Mouse (Mus musculus): Measurements from ENCODE around the gene Soga1. TPM values are rescaled to one million over a fixed set of nuclear protein-coding genes. Genes with fewer than 3 reads are reported as not detected.

The Soga1 gene
- total RNA-seq, 1 experiment, result 11.8 TPM

- in situ Hi-C loops (cut with MboI; ENCODE audit: low sequenced_read_pairs in 2 of 2, unreplicated experiment in 2 of 2), result no loop called here
- peaks cover 3 to 8% of the 10 kb centered on the region in 2 experiments; a peak in 1 of 4 replicates for H3K4me1 ChIP-seq (ENCODE audit: control insufficient read depth in 2 of 2, insufficient read depth in 2 of 2, low read length in 2 of 2, poor library complexity in 1 of 2)
- H3K9ac ChIP-seq (ENCODE audit: insufficient read depth, low read depth, low read length, poor library complexity, severe bottlenecking), result no peak overlapping the region
- H3K27ac ChIP-seq (ENCODE audit: insufficient read depth, low read depth, low read length, poor library complexity, severe bottlenecking), result no peak overlapping the region
- peaks cover 15% of the 10 kb centered on the region; the same call in 1 of the 2 replicates for H3K36me3 ChIP-seq (ENCODE audit: control insufficient read depth, insufficient read depth, low read length, poor library complexity, severe bottlenecking)
- TF ChIP-seq CHD2 (IDR thresholded peaks at IDR 0.05; ENCODE audit: low read depth, low read length) (no peak), ZC3H11A (IDR thresholded peaks at IDR 0.05; ENCODE audit: borderline replicate concordance, low read depth, low read length) (no peak), MAFK (IDR thresholded peaks at IDR 0.05; ENCODE audit: insufficient read depth, low read depth, low read length) (no peak), ZNF384 (IDR thresholded peaks at IDR 0.05; ENCODE audit: low read depth, low read length) (no peak), HCFC1 (IDR thresholded peaks at IDR 0.05; ENCODE audit: borderline replicate concordance, insufficient read depth, low read length) (no peak)
- H3K4me3 ChIP-seq (ENCODE audit: insufficient read depth in 1 of 2, low read depth in 1 of 2, low read length in 2 of 2, poor library complexity in 1 of 2, severe bottlenecking in 1 of 2), result no peak overlapping the region
- H3K9me3 ChIP-seq (ENCODE audit: control insufficient read depth, insufficient read depth, low read depth, low read length), result no peaks in the 10 kb centered on the region
- no peak for DNase-seq (ENCODE audit: low read depth, low spot score)
Measured at GRCm38 (mm10) chr2:157019228-157019627, 59.8 kb downstream of the Soga1 start.

GRCm38 (mm10) chr2:157016529-157017270 is 62.4 kb downstream of the Soga1 start:
- no peak overlapping the region for H3K4me3 ChIP-seq (ENCODE audit: insufficient read depth in 1 of 2, low read depth in 1 of 2, low read length in 2 of 2, poor library complexity in 1 of 2, severe bottlenecking in 1 of 2)
- no peak for DNase-seq (ENCODE audit: low read depth, low spot score)
- TF ChIP-seq CHD2 (IDR thresholded peaks at IDR 0.05; ENCODE audit: low read depth, low read length) (no peak), ZC3H11A (IDR thresholded peaks at IDR 0.05; ENCODE audit: borderline replicate concordance, low read depth, low read length) (no peak), MAFK (IDR thresholded peaks at IDR 0.05; ENCODE audit: insufficient read depth, low read depth, low read length) (no peak)
- no peak overlapping the region for H3K9ac ChIP-seq (ENCODE audit: insufficient read depth, low read depth, low read length, poor library complexity, severe bottlenecking)
- H3K9me3 ChIP-seq (ENCODE audit: control insufficient read depth, insufficient read depth, low read depth, low read length), result no peaks in the 10 kb centered on the region
- in situ Hi-C loops (cut with MboI; ENCODE audit: low sequenced_read_pairs in 2 of 2, unreplicated experiment in 2 of 2), result no loop called here
- H3K27ac ChIP-seq (ENCODE audit: insufficient read depth, low read depth, low read length, poor library complexity, severe bottlenecking), result no peak overlapping the region
- peaks cover 3 to 8% of the 10 kb centered on the region in 2 experiments; a peak in 1 of 4 replicates for H3K4me1 ChIP-seq (ENCODE audit: control insufficient read depth in 2 of 2, insufficient read depth in 2 of 2, low read length in 2 of 2, poor library complexity in 1 of 2)
- peaks cover 11% of the 10 kb centered on the region; the same call in 1 of the 2 replicates for H3K36me3 ChIP-seq (ENCODE audit: control insufficient read depth, insufficient read depth, low read length, poor library complexity, severe bottlenecking)

GRCm38 (mm10) chr2:157012341-157012740 is 66.7 kb downstream of the Soga1 start:
- H3K4me3 ChIP-seq (ENCODE audit: insufficient read depth in 1 of 2, low read depth in 1 of 2, low read length in 2 of 2, poor library complexity in 1 of 2, severe bottlenecking in 1 of 2), result no peak overlapping the region
- in situ Hi-C loops (cut with MboI; ENCODE audit: low sequenced_read_pairs in 2 of 2, unreplicated experiment in 2 of 2), result no loop called here
- DNase-seq (ENCODE audit: low read depth, low spot score), result no peak

GRCm38 (mm10) chr2:157010634-157011310 is 68.3 kb downstream of the Soga1 start:
- in situ Hi-C loops (cut with MboI; ENCODE audit: low sequenced_read_pairs in 2 of 2, unreplicated experiment in 2 of 2), result no loop called here
- Histone ChIP-seq H3K4me1 (ENCODE audit: control insufficient read depth in 2 of 2, insufficient read depth in 2 of 2, low read length in 2 of 2, poor library complexity in 1 of 2) (peaks cover 4 to 10% of the 10 kb centered on the region in 2 experiments; a peak in 2 of 4 replicates), H3K9me3 (ENCODE audit: control insufficient read depth, insufficient read depth, low read depth, low read length) (no peaks in the 10 kb centered on the region), H3K4me3 (ENCODE audit: insufficient read depth in 1 of 2, low read depth in 1 of 2, low read length in 2 of 2, poor library complexity in 1 of 2, severe bottlenecking in 1 of 2) (no peak overlapping the region), H3K9ac (ENCODE audit: insufficient read depth, low read depth, low read length, poor library complexity, severe bottlenecking) (no peak overlapping the region), H3K27ac (ENCODE audit: insufficient read depth, low read depth, low read length, poor library complexity, severe bottlenecking) (no peak overlapping the region), H3K36me3 (ENCODE audit: control insufficient read depth, insufficient read depth, low read length, poor library complexity, severe bottlenecking) (no peaks in the 10 kb centered on the region)
- TF ChIP-seq ZNF384 (IDR thresholded peaks at IDR 0.05; ENCODE audit: low read depth, low read length) (no peak), CHD2 (IDR thresholded peaks at IDR 0.05; ENCODE audit: low read depth, low read length) (no peak), HCFC1 (IDR thresholded peaks at IDR 0.05; ENCODE audit: borderline replicate concordance, insufficient read depth, low read length) (no peak), ZC3H11A (IDR thresholded peaks at IDR 0.05; ENCODE audit: borderline replicate concordance, low read depth, low read length) (no peak), MAFK (IDR thresholded peaks at IDR 0.05; ENCODE audit: insufficient read depth, low read depth, low read length) (no peak)
- DNase-seq (ENCODE audit: low read depth, low spot score), result no peak

More at GRCm38 (mm10) chr2:157012341-157012740, 66.7 kb downstream of the Soga1 start:
- no peaks in the 10 kb centered on the region for H3K9me3 ChIP-seq (ENCODE audit: control insufficient read depth, insufficient read depth, low read depth, low read length)
- no peak overlapping the region for H3K27ac ChIP-seq (ENCODE audit: insufficient read depth, low read depth, low read length, poor library complexity, severe bottlenecking)
- H3K36me3 ChIP-seq (ENCODE audit: control insufficient read depth, insufficient read depth, low read length, poor library complexity, severe bottlenecking), result no peaks in the 10 kb centered on the region
- peaks cover 0 to 10% of the 10 kb centered on the region in 2 experiments; a peak in 1 of 4 replicates for H3K4me1 ChIP-seq (ENCODE audit: control insufficient read depth in 2 of 2, insufficient read depth in 2 of 2, low read length in 2 of 2, poor library complexity in 1 of 2)
- TF ChIP-seq ZC3H11A (IDR thresholded peaks at IDR 0.05; ENCODE audit: borderline replicate concordance, low read depth, low read length) (no peak), MAFK (IDR thresholded peaks at IDR 0.05; ENCODE audit: insufficient read depth, low read depth, low read length) (no peak), CHD2 (IDR thresholded peaks at IDR 0.05; ENCODE audit: low read depth, low read length) (no peak), HCFC1 (IDR thresholded peaks at IDR 0.05; ENCODE audit: borderline replicate concordance, insufficient read depth, low read length) (no peak), ZNF384 (IDR thresholded peaks at IDR 0.05; ENCODE audit: low read depth, low read length) (no peak)
- H3K9ac ChIP-seq (ENCODE audit: insufficient read depth, low read depth, low read length, poor library complexity, severe bottlenecking), result no peak overlapping the region

Measured in ES-E14 (cell line).